Mouse (Mus musculus): ENCODE data around the gene Phactr4.

Phactr4 gene

GRCm38 (mm10) chr4:132338943-132339342, 83.3 kb downstream of the Phactr4 start:
- DNase-seq (ENCODE audit: low read depth in 2 of 2, low spot score in 2 of 2) = no peak

GRCm38 (mm10) chr4:132332880-132333279, 89.4 kb downstream of the Phactr4 start:
- DNase-seq (ENCODE audit: low read depth in 2 of 2, low spot score in 2 of 2) = no peak

- DNase-seq (ENCODE audit: low read depth in 2 of 2, low spot score in 2 of 2) = no peak
Measured at GRCm38 (mm10) chr4:132331960-132332359, 90.3 kb downstream of the Phactr4 start.

- DNase-seq (ENCODE audit: low read depth in 2 of 2, low spot score in 2 of 2) = no peak
Measured at GRCm38 (mm10) chr4:132329835-132330354, 92.4 kb downstream of the Phactr4 start.

GRCm38 (mm10) chr4:132329115-132329834, 93.0 kb downstream of the Phactr4 start, which contains the start of gene Trnau1ap:
Gene Trnau1ap, minus strand, starts transcription at chr4:132329538.
- peak; percentile 65 to 78 for DNase-seq (ENCODE audit: low read depth in 2 of 2, low spot score in 2 of 2)

- DNase-seq (ENCODE audit: low read depth in 2 of 2, low spot score in 2 of 2) = no peak
Measured at GRCm38 (mm10) chr4:132328391-132328982, 93.8 kb downstream of the Phactr4 start.

- DNase-seq (ENCODE audit: low read depth in 2 of 2, low spot score in 2 of 2) = no peak
Measured at GRCm38 (mm10) chr4:132326481-132326880, 95.8 kb downstream of the Phactr4 start.

- no peak for DNase-seq (ENCODE audit: low read depth in 2 of 2, low spot score in 2 of 2)
Measured at GRCm38 (mm10) chr4:132315711-132316110, 106.6 kb downstream of the Phactr4 start.

- DNase-seq (ENCODE audit: low read depth in 2 of 2, low spot score in 2 of 2) = no peak
Measured at GRCm38 (mm10) chr4:132312627-132313026, 109.7 kb downstream of the Phactr4 start.

- no peak for DNase-seq (ENCODE audit: low read depth in 2 of 2, low spot score in 2 of 2)
Measured at GRCm38 (mm10) chr4:132311801-132312200, 110.5 kb downstream of the Phactr4 start.

GRCm38 (mm10) chr4:132311209-132311608, 111.1 kb downstream of the Phactr4 start:
- no peak for DNase-seq (ENCODE audit: low read depth in 2 of 2, low spot score in 2 of 2)

GRCm38 (mm10) chr4:132309849-132310472, 112.3 kb downstream of the Phactr4 start:
- peak; percentile 50 to 65 for DNase-seq (ENCODE audit: low read depth in 2 of 2, low spot score in 2 of 2)

GRCm38 (mm10) chr4:132309140-132309848, 113.0 kb downstream of the Phactr4 start:
- DNase-seq (ENCODE audit: low read depth in 2 of 2, low spot score in 2 of 2) = peak in 1 of 2 experiments; percentile 32

GRCm38 (mm10) chr4:132308437-132309139, 113.7 kb downstream of the Phactr4 start:
- DNase-seq (ENCODE audit: low read depth in 2 of 2, low spot score in 2 of 2) = peak; percentile 83 to 84

GRCm38 (mm10) chr4:132306004-132306403, 116.3 kb downstream of the Phactr4 start:
- DNase-seq (ENCODE audit: low read depth in 2 of 2, low spot score in 2 of 2) = no peak

All from CD8-positive naive resting alpha-beta T cell, adult 2 months (primary cell).